ENCODE assay signal across 9 mouse cellular contexts in the genomic region with DNA sequence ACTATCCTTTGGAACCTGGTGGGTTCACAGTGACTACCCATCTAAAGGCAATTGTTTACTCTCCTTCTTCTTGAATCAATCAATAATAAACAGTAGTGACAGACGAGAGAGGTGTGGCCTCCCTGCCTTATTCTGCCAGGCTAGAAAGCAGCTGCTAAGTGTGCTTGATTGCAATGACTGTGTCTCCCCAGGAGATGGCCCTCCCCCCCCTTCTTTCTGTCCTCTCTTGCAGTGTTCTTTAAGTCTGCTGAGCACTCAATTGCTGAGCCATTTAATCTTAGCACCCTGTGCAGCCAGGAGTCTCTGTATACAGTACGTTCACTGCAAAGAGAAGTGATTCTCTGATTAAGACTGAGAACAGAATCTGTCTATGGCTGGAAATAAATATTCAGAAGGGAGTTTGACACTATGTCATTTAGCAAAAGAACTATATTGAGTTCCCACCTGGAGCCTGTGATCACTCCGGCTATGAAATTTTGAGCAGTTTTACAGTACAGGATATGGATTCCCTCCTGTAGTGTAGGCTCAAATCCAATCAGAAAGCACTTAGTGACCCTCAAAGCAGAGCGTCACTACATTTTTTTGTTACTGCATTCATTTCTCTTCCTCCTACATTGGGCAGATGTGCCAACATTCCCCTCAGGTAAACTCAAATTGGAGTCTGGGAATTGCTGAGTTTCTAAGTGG. TPM values are rescaled to one million over a fixed set of nuclear protein-coding genes. Genes with fewer than 3 reads are reported as not detected.
DNase-seq lines count a peak whose midpoint lies in the region; ATAC-seq and TF ChIP-seq lines count a peak whose summit lies in the region.
"Had no signal": no experiment of that assay in that cellular context is flagged by ENCODE, and none has a peak within 500 bp of the region (broad histone marks: within the 10 kb centered on the region; RNA-seq: fewer than 3 reads in every experiment).

No protein-coding gene starts in this region.

- peak; percentile 16; the same call in 1 of the 2 replicates for TF ChIP-seq CTCF in spleen, adult 2 months (IDR thresholded peaks at IDR 0.05; ENCODE audit: extremely low read depth, insufficient read depth, insufficient read length, insufficient replicate concordance)

- H3K36me3 ChIP-seq in spleen, adult 2 months (ENCODE audit: control insufficient read depth, insufficient read depth, low read length): no peaks in the 10 kb centered on the region
- H3K36me3 ChIP-seq in embryonic facial prominence, embryonic 11.5 days (replicated peaks; ENCODE audit: control insufficient read depth, insufficient read depth, low read depth, low read length): no peaks in the 10 kb centered on the region
- no peaks in the 10 kb centered on the region for H3K36me3 ChIP-seq in midbrain, embryonic 11.5 days (ENCODE audit: control insufficient read depth, insufficient read depth, low read length)

- no peaks in the 10 kb centered on the region for H3K27me3 ChIP-seq in spleen, adult 2 months (ENCODE audit: control insufficient read depth, insufficient read depth, low read length)
- H3K27me3 ChIP-seq in embryonic facial prominence, embryonic 11.5 days (ENCODE audit: control insufficient read depth, insufficient read depth, low read length): no peaks in the 10 kb centered on the region
- H3K27me3 ChIP-seq in midbrain, embryonic 11.5 days (ENCODE audit: control insufficient read depth, insufficient read depth, low read length): no peaks in the 10 kb centered on the region

- H3K27ac ChIP-seq in spleen, adult 2 months (ENCODE audit: insufficient read depth, low read length): no peak overlapping the region
- H3K27ac ChIP-seq in embryonic facial prominence, embryonic 11.5 days (replicated peaks; ENCODE audit: low read depth, low read length): no peak overlapping the region
- no peak overlapping the region for H3K27ac ChIP-seq in midbrain, embryonic 11.5 days (ENCODE audit: low read depth, low read length)

- no peak for ATAC-seq in embryonic facial prominence, embryonic 11.5 days (replicated peaks; ENCODE audit: insufficient number of reproducible peaks, low FRiP score, low TSS enrichment, low read depth)
- ATAC-seq in midbrain, embryonic 11.5 days (ENCODE audit: low FRiP score): peak; percentile 78

- no peak for DNase-seq in spleen, adult 2 months (ENCODE audit: low read depth in 1 of 2, low spot score in 2 of 2)
- DNase-seq in spleen, postnatal 14 days (ENCODE audit: low spot score in 2 of 2): no peak
- peak; percentile 17 for DNase-seq in embryonic facial prominence, embryonic 11.5 days (ENCODE audit: low spot score)
- peak; percentile 85 for DNase-seq in midbrain, embryonic 11.5 days (ENCODE audit: low spot score, missing footprints)
- DNase-seq in thymus, postnatal 4 days: peak; percentile 53
- DNase-seq in gastrocnemius, postnatal 4 days (ENCODE audit: low spot score in 2 of 2): no peak
- no peak for DNase-seq in kidney, adult 9 months
- DNase-seq: lung, embryonic 14.5 days had no signal

- H3K4me3 ChIP-seq in spleen, adult 2 months (ENCODE audit: extremely low read depth, insufficient read depth, insufficient read length): no peak overlapping the region
- no peak overlapping the region for H3K4me3 ChIP-seq in embryonic facial prominence, embryonic 11.5 days (ENCODE audit: low read depth, low read length)
- H3K4me3 ChIP-seq in midbrain, embryonic 11.5 days (ENCODE audit: low read depth, low read length): no peak overlapping the region

- no peak for TF ChIP-seq POLR2A in spleen, adult 2 months (IDR thresholded peaks at IDR 0.05; ENCODE audit: low read depth, low read length)

- no peak overlapping the region for H3K4me2 ChIP-seq in embryonic facial prominence, embryonic 11.5 days (ENCODE audit: low read depth, low read length)
- no peak overlapping the region for H3K4me2 ChIP-seq in midbrain, embryonic 11.5 days
- H3K4me2 ChIP-seq: lung, embryonic 14.5 days had no signal

- no peaks in the 10 kb centered on the region for H3K9me3 ChIP-seq in embryonic facial prominence, embryonic 11.5 days (replicated peaks; ENCODE audit: control insufficient read depth, low read length)
- no peaks in the 10 kb centered on the region for H3K9me3 ChIP-seq in midbrain, embryonic 11.5 days (ENCODE audit: control insufficient read depth, low read length)

- no peak overlapping the region for H3K9ac ChIP-seq in embryonic facial prominence, embryonic 11.5 days (replicated peaks; ENCODE audit: low read length)
- no peak overlapping the region for H3K9ac ChIP-seq in midbrain, embryonic 11.5 days (ENCODE audit: low read length)
- H3K9ac ChIP-seq: lung, embryonic 14.5 days had no signal

- 64% methylated on average over 4 of the region's 4 CpGs for WGBS in spleen, adult 2 months
- 78% methylated on average over 4 of the region's 4 CpGs for WGBS in embryonic facial prominence, embryonic 11.5 days
- 75% methylated on average over 4 of the region's 4 CpGs for WGBS in midbrain, embryonic 11.5 days

- H3K4me1 ChIP-seq in spleen, adult 2 months (ENCODE audit: control insufficient read depth, insufficient read depth, insufficient read length): no peaks in the 10 kb centered on the region
- H3K4me1 ChIP-seq in embryonic facial prominence, embryonic 11.5 days (ENCODE audit: control insufficient read depth, insufficient read depth, low read length): no peaks in the 10 kb centered on the region
- no peaks in the 10 kb centered on the region for H3K4me1 ChIP-seq in midbrain, embryonic 11.5 days (ENCODE audit: control insufficient read depth, insufficient read depth, low read length)

RNA-seq across cellular contexts. Expression of a gene that starts 32.8 kb away (rescaled TPM):
- polyA plus RNA-seq in spleen, adult 2 months (2012; rRNA removed): not detected in 2 replicates
- polyA plus RNA-seq in embryonic facial prominence, embryonic 11.5 days (2014; fragmentation: Nextera tagmentation; extraction: Ambion mirVana): 0.88 and 1.6 TPM in 2 replicates
- 1.9 TPM in 2 replicates for polyA plus RNA-seq in midbrain, embryonic 11.5 days (2014; fragmentation: Nextera tagmentation; extraction: Ambion mirVana)
- total RNA-seq in gastrocnemius, postnatal 4 days (2021): under 1 TPM; 0.26 to 0.29 TPM
- polyA plus RNA-seq: heart, postnatal 0 days had no signal

Comparison
In these comparisons a context has a peak if more than half of its experiments do, and no peak if none do; other contexts are left out.
1. DNase-seq: peak in embryonic facial prominence, embryonic 11.5 days (single experiment), midbrain, embryonic 11.5 days (single experiment) and thymus, postnatal 4 days (single experiment); none in spleen, adult 2 months (0 of 2), spleen, postnatal 14 days (0 of 2), gastrocnemius, postnatal 4 days (0 of 2) and kidney, adult 9 months (single experiment).